Mouse (Mus musculus): ENCODE measurements around the gene Sult1a1.
"Not testable (repeated sequence)": the region's sequence is repeated elsewhere in the genome, so short reads cannot be mapped to it uniquely, and the experiment has no call there.

- not testable (repeated sequence) for TF ChIP-seq GATA1, TAL1 (IDR thresholded peaks at IDR 0.05; ENCODE audit: low read length)
Observed at GRCm38 (mm10) chr7:126643244-126643617, 33.0 kb downstream of the Sult1a1 start.

Measured in erythroblast, embryonic 14.5 days (primary cell).